Mouse (Mus musculus) hindbrain, postnatal 0 days (tissue): ENCODE results near the gene Gemin5. TPM values are rescaled to one million over a fixed set of nuclear protein-coding genes. Genes with fewer than 3 reads are reported as not detected.
"Not testable (repeated sequence)": the region's sequence is repeated elsewhere in the genome, so short reads cannot be mapped to it uniquely, and the experiment has no call there.

Source experiments
- ATAC-seq: fragments of 200-750 bp; cut with Nextera tagmentation; 2 replicates; pipeline ENCODE4 v1.8.0; 2017; ENCODE audit warnings: mild to moderate bottlenecking, moderate TSS enrichment, moderate library complexity
- DNase-seq: peaks from one replicate; pipeline ENCODE4 v3.0.0-alpha.2; 2015; ENCODE audit warnings: low spot score
- H3K27ac ChIP-seq: fragments of 300-500 bp; sonication (generic); 2 replicates; pipeline ENCODE4 v1.5.1; 2014; ENCODE audit warnings: mild to moderate bottlenecking
- H3K27me3 ChIP-seq: fragments of 300-500 bp; sonication (generic); 2 replicates; pipeline ENCODE4 v1.6.1; 2014; ENCODE audit warnings: low read length, mixed read lengths; ENCODE audit not compliant: insufficient read depth
- H3K36me3 ChIP-seq: fragments of 300-500 bp; sonication (generic); 2 replicates; pipeline ENCODE4 v1.6.1; 2014; ENCODE audit warnings: low read length, mixed read lengths; ENCODE audit not compliant: insufficient read depth
- H3K4me1 ChIP-seq: fragments of 300-500 bp; sonication (generic); 2 replicates; pipeline ENCODE4 v1.6.1; 2014; ENCODE audit warnings: antibody characterized with exemption, low read length, mixed read lengths; ENCODE audit not compliant: insufficient read depth
- H3K4me2 ChIP-seq: fragments of 300-500 bp; sonication (generic); 2 replicates; pipeline ENCODE4 v1.6.1; 2014; ENCODE audit warnings: low read depth, mild to moderate bottlenecking, low read length, moderate library complexity, mixed read lengths
- H3K4me3 ChIP-seq: fragments of 300-500 bp; sonication (generic); 2 replicates; pipeline ENCODE4 v1.5.1; 2014; ENCODE audit warnings: low read length
- H3K9ac ChIP-seq: fragments of 300-500 bp; sonication (generic); replicated peaks from 2 replicates; pipeline ENCODE4 v1.6.1; 2014; ENCODE audit warnings: mild to moderate bottlenecking, low read length, moderate library complexity, mixed read lengths
- H3K9me3 ChIP-seq: fragments of 300-500 bp; sonication (generic); 2 replicates; pipeline ENCODE4 v1.6.1; 2016; ENCODE audit warnings: low read length, mixed read lengths
- CTCF ChIP-seq: IDR thresholded peaks from 2 replicates; pipeline ENCODE4 v1.5.1; 2016; ENCODE audit warnings: antibody characterized with exemption, control low read depth, low read depth
- WGBS: fragments of 180-500 bp; shearing (Covaris S2); extraction: QIAGEN DNeasy Blood & Tissue Kit; methylation state at CpG from one replicate; pipeline ENCODE4 v1.1.7; 2014; 5-methylcytosine and 5-hydroxymethylcytosine counted together
- polyA plus RNA-seq: library from polyadenylated mRNA; unstranded; fragments of >200 nt; fragmentation: Nextera tagmentation; extraction: Ambion mirVana; gene quantifications from 2 replicates; pipeline ENCODE4 v1.2.1, GENCODE M21; 2015
- total RNA-seq: library from RNA; depleted of rRNA; stranded (reverse); fragments of >200 nt; gene quantifications from 2 replicates; pipeline ENCODE4 v1.2.3, GENCODE M21; 2014

The Gemin5 gene
- total and polyA plus RNA-seq, 2 experiments from 2014 or later, result 10.4 to 19.6 TPM

DNA sequence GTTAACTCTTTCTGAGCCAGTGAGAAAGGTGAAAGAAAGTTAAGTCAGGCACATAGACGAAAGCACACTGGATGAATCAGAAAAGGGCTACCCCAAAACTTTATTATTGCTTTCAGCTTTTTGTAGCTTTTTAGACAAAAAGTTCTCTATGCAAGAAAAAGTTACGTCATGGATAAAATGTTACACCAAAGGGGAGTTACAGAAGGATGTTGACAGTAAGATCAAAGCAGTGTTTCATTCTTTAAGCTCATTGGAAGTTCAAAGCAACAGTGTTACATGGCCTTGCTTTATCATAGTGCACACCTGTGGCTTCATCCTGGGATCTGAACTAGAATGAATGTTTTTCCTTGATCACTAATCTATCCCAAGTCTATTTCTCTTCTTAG, 43.3 kb upstream of the Gemin5 start:
- H3K9ac ChIP-seq, result no peak overlapping the region
- no peaks in the 10 kb centered on the region for H3K36me3 ChIP-seq
- DNase-seq, result no peak
- TF ChIP-seq CTCF, result no peak
- no peak overlapping the region for H3K4me3 ChIP-seq
- no peak for ATAC-seq
- no peaks in the 10 kb centered on the region for H3K4me1 ChIP-seq
- no peak overlapping the region for H3K4me2 ChIP-seq
- 24% methylated on average over 2 of the region's 2 CpGs for WGBS
- no peak overlapping the region for H3K27ac ChIP-seq
- H3K27me3 ChIP-seq, result no peaks in the 10 kb centered on the region
- H3K9me3 ChIP-seq, result no peaks in the 10 kb centered on the region

GRCm38 (mm10) chr11:58211062-58211681, 42.8 kb upstream of the Gemin5 start:
- H3K4me3 ChIP-seq, result no peak overlapping the region
- H3K27me3 ChIP-seq, result no peaks in the 10 kb centered on the region
- DNase-seq (no peak), ATAC-seq (no peak)
- H3K36me3 ChIP-seq, result no peaks in the 10 kb centered on the region
- no peak overlapping the region for H3K27ac ChIP-seq
- no peak overlapping the region for H3K9ac ChIP-seq
- no peaks in the 10 kb centered on the region for H3K9me3 ChIP-seq
- TF ChIP-seq CTCF, result no peak
- no peaks in the 10 kb centered on the region for H3K4me1 ChIP-seq
- 27% methylated on average over 9 of the region's 9 CpGs for WGBS
- H3K4me2 ChIP-seq, result no peak overlapping the region

- H3K27me3 ChIP-seq, result no peaks in the 10 kb centered on the region
- ATAC-seq, result no peak
Observed at GRCm38 (mm10) chr11:58210321-58210886, 42.1 kb upstream of the Gemin5 start.

GRCm38 (mm10) chr11:58201052-58201451, 32.7 kb upstream of the Gemin5 start:
- ATAC-seq (no peak), DNase-seq (peak; percentile 11)
- 73% methylated on average over 12 of the region's 12 CpGs for WGBS
- Histone ChIP-seq H3K4me2 (no peak overlapping the region), H3K4me3 (no peak overlapping the region), H3K9me3 (no peaks in the 10 kb centered on the region), H3K4me1 (no peaks in the 10 kb centered on the region), H3K27me3 (no peaks in the 10 kb centered on the region), H3K36me3 (no peaks in the 10 kb centered on the region), H3K27ac (no peak overlapping the region), H3K9ac (no peak overlapping the region)
- no peak for TF ChIP-seq CTCF

More at GRCm38 (mm10) chr11:58210321-58210886, 42.1 kb upstream of the Gemin5 start:
- no peak overlapping the region for H3K4me3 ChIP-seq
- H3K4me2 ChIP-seq, result no peak overlapping the region
- no peak overlapping the region for H3K27ac ChIP-seq
- 100% methylated on average over 1 of the region's 1 CpGs for WGBS
- DNase-seq, result no peak
- H3K9ac ChIP-seq, result no peak overlapping the region
- no peak for TF ChIP-seq CTCF
- no peaks in the 10 kb centered on the region for H3K9me3 ChIP-seq
- H3K36me3 ChIP-seq, result no peaks in the 10 kb centered on the region
- H3K4me1 ChIP-seq, result no peaks in the 10 kb centered on the region

- ATAC-seq, result no peak
- no peaks in the 10 kb centered on the region for H3K27me3 ChIP-seq
- DNase-seq, result no peak
- no peak overlapping the region for H3K9ac ChIP-seq
- no peaks in the 10 kb centered on the region for H3K4me1 ChIP-seq
- H3K9me3 ChIP-seq, result no peaks in the 10 kb centered on the region
- WGBS, result 87% methylated on average over 4 of the region's 4 CpGs
- H3K4me2 ChIP-seq, result peak overlapping the region; percentile 16; the same call in 1 of the 2 replicates
- no peak overlapping the region for H3K27ac ChIP-seq
- no peak for TF ChIP-seq CTCF
- H3K4me3 ChIP-seq, result no peak overlapping the region
- no peaks in the 10 kb centered on the region for H3K36me3 ChIP-seq
Observed at GRCm38 (mm10) chr11:58200226-58200625, 31.9 kb upstream of the Gemin5 start.

GRCm38 (mm10) chr11:58199229-58200037, 31.1 kb upstream of the Gemin5 start, which contains the start of the genes Igtp and Irgm2:
Gene Igtp, plus strand, starts transcription at chr11:58199556.
Gene Irgm2, plus strand, starts transcription at chr11:58199618.
- ATAC-seq, result 0 out of 2 replicates have a peak, but pooled peaks have one; percentile 47

More at GRCm38 (mm10) chr11:58199229-58200037, 31.1 kb upstream of the Gemin5 start, which contains the start of the genes Igtp and Irgm2:
- H3K4me1 ChIP-seq, H3K9me3 ChIP-seq, H3K36me3 ChIP-seq, H3K27me3 ChIP-seq: not testable (repeated sequence)
- Histone ChIP-seq H3K4me3 (peak within 1 kb of the TSS; percentile 45), H3K4me2 (peak within 1 kb of the TSS; percentile 70), H3K27ac (peak within 1 kb of the TSS; percentile 61; the same call in 1 of the 2 replicates), H3K9ac (peak within 1 kb of the TSS; percentile 43)
- peak; percentile 43 for DNase-seq
- 5% methylated on average over 13 of the region's 15 CpGs for WGBS
